In genomic region chr1:140406631-140407288, GRCm38 (mm10) we compare ENCODE assay signal across 28 mouse cellular contexts.
DNase-seq lines count a peak whose midpoint lies in the region; ATAC-seq and TF ChIP-seq lines count a peak whose summit lies in the region.
"Had no signal": no experiment of that assay in that cellular context is flagged by ENCODE, and none has a peak within 500 bp of the region (broad histone marks: within the 10 kb centered on the region; RNA-seq: fewer than 3 reads in every experiment).

No protein-coding gene starts in this region.

- 19% methylated on average over 4 of the region's 4 CpGs for WGBS in liver, adult 2 months
- WGBS in liver, embryonic 11.5 days, result 78% methylated on average over 4 of the region's 4 CpGs
- 91% methylated on average over 4 of the region's 4 CpGs for WGBS in midbrain, embryonic 11.5 days
- 89% methylated on average over 4 of the region's 4 CpGs for WGBS in midbrain, embryonic 14.5 days
- WGBS in intestine, postnatal 0 days, result 44% methylated on average over 4 of the region's 4 CpGs

- no peaks in the 10 kb centered on the region for H3K36me3 ChIP-seq in liver, adult 2 months (ENCODE audit: control insufficient read depth, insufficient read depth, low read length)
- H3K36me3 ChIP-seq in liver, embryonic 11.5 days (ENCODE audit: control insufficient read depth, insufficient read depth, low read length), result no peaks in the 10 kb centered on the region
- no peaks in the 10 kb centered on the region for H3K36me3 ChIP-seq in midbrain, embryonic 11.5 days (ENCODE audit: control insufficient read depth, insufficient read depth, low read length)
- no peaks in the 10 kb centered on the region for H3K36me3 ChIP-seq in midbrain, embryonic 14.5 days (ENCODE audit: control insufficient read depth, insufficient read depth, low read length)
- H3K36me3 ChIP-seq in intestine, postnatal 0 days (ENCODE audit: control insufficient read depth, insufficient read depth), result no peaks in the 10 kb centered on the region
- H3K36me3 ChIP-seq: embryonic facial prominence, embryonic 10.5 days; embryonic facial prominence, embryonic 13.5 days; forebrain, embryonic 12.5 days; forebrain, embryonic 15.5 days; heart, embryonic 12.5 days; heart, embryonic 15.5 days; hindbrain, embryonic 10.5 days; hindbrain, embryonic 13.5 days had no signal

- H3K79me2 ChIP-seq in liver, adult 2 months (ENCODE audit: control insufficient read depth, insufficient read depth, low read length), result no peaks in the 10 kb centered on the region; the same call in 1 of the 2 replicates

- no peaks in the 10 kb centered on the region for H3K9me3 ChIP-seq in liver, embryonic 11.5 days (ENCODE audit: control insufficient read depth, low read length)
- no peaks in the 10 kb centered on the region for H3K9me3 ChIP-seq in midbrain, embryonic 11.5 days (ENCODE audit: control insufficient read depth, low read length)
- H3K9me3 ChIP-seq in midbrain, embryonic 14.5 days (ENCODE audit: control insufficient read depth, low read length), result no peaks in the 10 kb centered on the region
- no peaks in the 10 kb centered on the region for H3K9me3 ChIP-seq in intestine, postnatal 0 days (ENCODE audit: control insufficient read depth)
- H3K9me3 ChIP-seq: embryonic facial prominence, embryonic 10.5 days; embryonic facial prominence, embryonic 13.5 days; forebrain, embryonic 12.5 days; forebrain, embryonic 15.5 days; heart, embryonic 12.5 days; heart, embryonic 15.5 days; hindbrain, embryonic 10.5 days; hindbrain, embryonic 13.5 days had no signal

- no peak overlapping the region for H3K9ac ChIP-seq in liver, adult 2 months (ENCODE audit: low read depth, low read length)
- H3K9ac ChIP-seq in liver, embryonic 11.5 days (ENCODE audit: low read depth, low read length), result no peak overlapping the region
- no peak overlapping the region for H3K9ac ChIP-seq in midbrain, embryonic 11.5 days (ENCODE audit: low read length)
- H3K9ac ChIP-seq in midbrain, embryonic 14.5 days (replicated peaks; ENCODE audit: low read length), result no peak overlapping the region
- H3K9ac ChIP-seq in intestine, postnatal 0 days (ENCODE audit: low read depth, low read length), result no peak overlapping the region
- H3K9ac ChIP-seq: embryonic facial prominence, embryonic 13.5 days; forebrain, embryonic 12.5 days; forebrain, embryonic 15.5 days; heart, embryonic 12.5 days; heart, embryonic 15.5 days; hindbrain, embryonic 13.5 days had no signal

- H3K27me3 ChIP-seq in liver, adult 2 months (ENCODE audit: control insufficient read depth, insufficient read depth, low read length), result no peaks in the 10 kb centered on the region
- no peaks in the 10 kb centered on the region for H3K27me3 ChIP-seq in liver, embryonic 11.5 days (replicated peaks; ENCODE audit: control insufficient read depth, insufficient read depth, low read length)
- H3K27me3 ChIP-seq in midbrain, embryonic 11.5 days (ENCODE audit: control insufficient read depth, insufficient read depth, low read length), result no peaks in the 10 kb centered on the region
- H3K27me3 ChIP-seq in midbrain, embryonic 14.5 days (ENCODE audit: control insufficient read depth, insufficient read depth, low read length), result no peaks in the 10 kb centered on the region
- no peaks in the 10 kb centered on the region for H3K27me3 ChIP-seq in intestine, postnatal 0 days (replicated peaks; ENCODE audit: control insufficient read depth, insufficient read depth, low read length)
- H3K27me3 ChIP-seq: embryonic facial prominence, embryonic 13.5 days; forebrain, embryonic 12.5 days; forebrain, embryonic 15.5 days; heart, embryonic 12.5 days; heart, embryonic 15.5 days; hindbrain, embryonic 13.5 days had no signal

- no peak overlapping the region for H3K4me2 ChIP-seq in liver, embryonic 11.5 days
- H3K4me2 ChIP-seq in midbrain, embryonic 11.5 days, result no peak overlapping the region
- no peak overlapping the region for H3K4me2 ChIP-seq in midbrain, embryonic 14.5 days (ENCODE audit: low read length)
- H3K4me2 ChIP-seq in intestine, postnatal 0 days (replicated peaks; ENCODE audit: low read depth), result no peak overlapping the region
- H3K4me2 ChIP-seq: embryonic facial prominence, embryonic 13.5 days; forebrain, embryonic 12.5 days; forebrain, embryonic 15.5 days; heart, embryonic 12.5 days; heart, embryonic 15.5 days; hindbrain, embryonic 13.5 days had no signal

- no peak for TF ChIP-seq CTCF in liver, adult 2 months (IDR thresholded peaks at IDR 0.05; ENCODE audit: low read depth, low read length)
- no peak for TF ChIP-seq CTCF in intestine, postnatal 0 days (IDR thresholded peaks at IDR 0.05; ENCODE audit: low read depth)

- no peak overlapping the region for H3K27ac ChIP-seq in liver, adult 2 months (replicated peaks; ENCODE audit: insufficient read depth, low read depth, low read length)
- H3K27ac ChIP-seq in liver, embryonic 11.5 days (ENCODE audit: low read depth, low read length), result no peak overlapping the region
- no peak overlapping the region for H3K27ac ChIP-seq in midbrain, embryonic 11.5 days (ENCODE audit: low read depth, low read length)
- H3K27ac ChIP-seq in midbrain, embryonic 14.5 days (replicated peaks; ENCODE audit: low read depth, low read length), result no peak overlapping the region
- no peak overlapping the region for H3K27ac ChIP-seq in intestine, postnatal 0 days (ENCODE audit: low read depth, low read length)
- H3K27ac ChIP-seq: embryonic facial prominence, embryonic 10.5 days; embryonic facial prominence, embryonic 13.5 days; forebrain, embryonic 12.5 days; forebrain, embryonic 15.5 days; heart, embryonic 15.5 days; hindbrain, embryonic 10.5 days; hindbrain, embryonic 13.5 days had no signal

- H3K4me1 ChIP-seq in liver, adult 2 months (ENCODE audit: control insufficient read depth, insufficient read depth, low read length), result peaks cover 7% of the 10 kb centered on the region; the same call in 1 of the 2 replicates
- no peaks in the 10 kb centered on the region for H3K4me1 ChIP-seq in liver, embryonic 11.5 days (replicated peaks; ENCODE audit: control insufficient read depth, insufficient read depth, low read length)
- H3K4me1 ChIP-seq in midbrain, embryonic 11.5 days (ENCODE audit: control insufficient read depth, insufficient read depth, low read length), result no peaks in the 10 kb centered on the region
- H3K4me1 ChIP-seq in midbrain, embryonic 14.5 days (ENCODE audit: control insufficient read depth, insufficient read depth, low read length), result no peaks in the 10 kb centered on the region
- peaks cover 7% of the 10 kb centered on the region; the same call in 1 of the 2 replicates for H3K4me1 ChIP-seq in intestine, postnatal 0 days (replicated peaks; ENCODE audit: control insufficient read depth, insufficient read depth, low read length)
- H3K4me1 ChIP-seq: embryonic facial prominence, embryonic 10.5 days; embryonic facial prominence, embryonic 13.5 days; forebrain, embryonic 12.5 days; forebrain, embryonic 15.5 days; heart, embryonic 12.5 days; heart, embryonic 15.5 days; hindbrain, embryonic 10.5 days; hindbrain, embryonic 13.5 days had no signal

- ATAC-seq in liver, embryonic 11.5 days (replicated peaks; ENCODE audit: low FRiP score), result no peak
- no peak for ATAC-seq in midbrain, embryonic 11.5 days (ENCODE audit: low FRiP score)
- ATAC-seq in midbrain, embryonic 14.5 days (ENCODE audit: low FRiP score, low TSS enrichment), result no peak
- peak; percentile 86 for ATAC-seq in intestine, postnatal 0 days
- ATAC-seq: activated CD4-positive, CD25-positive, alpha-beta regulatory T cell, adult 4 months; CD4-positive, CD25-positive, alpha-beta regulatory T cell, adult 4 months; forebrain, embryonic 15.5 days had no signal

- DNase-seq in liver, adult 2 months (ENCODE audit: extremely low read depth, low read depth, low spot score), result peak; percentile 96
- no peak for DNase-seq in liver, embryonic 11.5 days (ENCODE audit: low spot score)
- DNase-seq in midbrain, embryonic 11.5 days (ENCODE audit: low spot score, missing footprints), result peak; percentile 10
- no peak for DNase-seq in midbrain, embryonic 14.5 days
- DNase-seq in lung, postnatal 36 days, result no peak
- DNase-seq: adrenal gland, adult 8-10 months; adrenal gland, postnatal 25 days; cerebellum, adult 11-12 months; cerebellum, adult 8-10 months; cerebellum, postnatal 10 days; cerebellum, postnatal 36 days; embryo, embryonic 11 days; gastrocnemius, postnatal 25 days; heart, adult 18-20 months; heart, postnatal 10 days; heart, postnatal 36 days had no signal

- TF ChIP-seq POLR2A in liver, adult 2 months (IDR thresholded peaks at IDR 0.05; ENCODE audit: extremely low read depth, insufficient read depth, low read length), result no peak

- no peak overlapping the region for H3K4me3 ChIP-seq in liver, adult 2 months (ENCODE audit: insufficient read depth, low read depth, low read length)
- no peak overlapping the region for H3K4me3 ChIP-seq in liver, embryonic 11.5 days (ENCODE audit: low read depth, low read length)
- H3K4me3 ChIP-seq in midbrain, embryonic 11.5 days (ENCODE audit: low read depth, low read length), result no peak overlapping the region
- no peak overlapping the region for H3K4me3 ChIP-seq in midbrain, embryonic 14.5 days (replicated peaks; ENCODE audit: low read depth, low read length)
- H3K4me3 ChIP-seq in intestine, postnatal 0 days (ENCODE audit: low read depth, low read length), result no peak overlapping the region
- H3K4me3 ChIP-seq: embryonic facial prominence, embryonic 10.5 days; embryonic facial prominence, embryonic 13.5 days; erythroblast, embryonic 14.5 days; forebrain, embryonic 12.5 days; forebrain, embryonic 15.5 days; heart, embryonic 12.5 days; heart, embryonic 15.5 days; hindbrain, embryonic 10.5 days; hindbrain, embryonic 13.5 days had no signal

Comparison
In these comparisons a context has a peak if more than half of its experiments do, and no peak if none do; other contexts are left out.
1. DNase-seq: peak in liver, adult 2 months (single experiment) and midbrain, embryonic 11.5 days (single experiment); none in liver, embryonic 11.5 days (single experiment), midbrain, embryonic 14.5 days (single experiment) and lung, postnatal 36 days (single experiment).